Mouse (Mus musculus) natural killer cell, adult 2 months (primary cell): ENCODE measurements around the gene Slco4a1.

Experiments
- DNase-seq, 2 experiments: peaks; one replicate each; pipeline ENCODE4 v3.0.0; 2022; ENCODE audit warnings: low spot score in 2 of 2

Gene Slco4a1

DNA sequence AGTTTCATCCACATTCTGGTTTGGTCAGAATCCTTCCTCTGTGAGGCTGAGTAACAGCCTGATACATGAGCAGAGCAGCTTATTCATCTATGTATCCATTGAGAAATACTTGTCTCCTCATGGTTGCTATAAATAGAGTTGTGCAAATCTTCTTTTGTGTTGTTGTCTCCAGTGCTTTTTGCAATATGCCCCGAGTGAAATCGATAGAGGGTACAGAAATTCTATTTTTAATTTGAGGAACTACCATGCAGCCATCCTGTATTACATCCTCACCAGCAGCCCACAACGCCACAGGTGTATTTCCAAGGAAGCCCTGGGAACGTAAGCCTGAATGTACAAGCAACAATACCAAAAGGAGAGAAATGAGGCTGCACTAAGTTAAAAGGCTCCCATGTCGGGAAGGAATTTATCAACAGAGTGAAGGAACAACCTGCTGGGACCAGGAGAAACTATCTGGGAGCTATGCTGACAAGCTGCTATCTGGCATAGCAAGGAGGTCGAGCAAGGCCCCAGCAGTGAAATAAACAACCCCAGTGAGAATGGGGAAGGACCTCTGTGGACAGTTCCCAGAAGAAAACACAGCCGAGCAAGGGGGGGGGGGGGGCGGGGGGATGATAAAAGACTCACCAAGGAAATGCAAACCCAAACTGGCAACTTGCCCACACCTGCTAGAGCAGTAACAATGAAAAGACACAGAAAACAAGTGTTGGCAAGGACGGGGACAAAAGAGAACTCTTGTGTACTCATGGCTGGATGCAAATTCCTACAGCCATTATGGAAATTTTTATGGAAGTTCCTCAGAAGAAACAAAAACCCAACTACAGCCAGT is 10.9 kb upstream of the Slco4a1 start:
- DNase-seq: peak in 1 of 2 experiments; percentile 25

DNA sequence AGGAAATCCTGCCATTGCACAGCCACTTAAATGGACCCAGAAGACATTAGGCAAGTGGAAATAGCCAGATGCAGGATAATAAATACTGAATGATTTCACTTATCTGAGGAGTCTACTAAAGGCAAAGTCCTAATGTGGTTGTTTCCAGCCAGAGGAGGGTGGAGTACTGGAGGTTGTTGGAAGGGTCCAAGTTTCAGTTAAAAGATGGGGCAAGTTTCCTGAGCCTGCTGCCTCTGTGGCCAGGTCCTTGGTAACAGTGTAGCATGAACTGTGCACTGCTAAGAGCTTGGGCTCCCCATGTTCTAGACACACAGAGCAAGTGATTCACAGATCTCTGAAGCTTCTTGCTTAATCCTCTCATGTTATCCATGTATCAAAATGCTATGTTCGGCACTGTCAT is 10.1 kb upstream of the Slco4a1 start:
- DNase-seq: no peak

DNA sequence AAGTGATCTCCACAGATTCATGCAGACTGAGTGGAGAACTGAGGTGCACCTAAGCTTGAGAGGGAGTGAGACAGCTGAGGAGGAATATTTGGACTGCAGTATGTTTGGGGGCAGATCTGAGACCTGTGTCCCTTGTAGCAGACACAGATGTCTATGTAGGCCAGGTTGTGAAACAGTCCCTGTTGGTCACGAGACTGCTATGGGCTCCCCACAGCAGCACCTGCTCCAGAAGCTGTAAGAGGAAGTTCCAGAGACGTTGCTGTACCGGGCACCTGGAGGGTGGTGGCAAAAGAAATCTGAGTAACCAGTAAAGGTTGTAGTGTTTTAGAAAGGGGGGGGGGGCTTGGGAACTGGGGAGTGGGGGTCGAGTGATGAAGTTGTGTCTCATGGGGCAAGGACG is 7.0 kb upstream of the Slco4a1 start:
- DNase-seq: peak in 1 of 2 experiments; percentile 56

DNA sequence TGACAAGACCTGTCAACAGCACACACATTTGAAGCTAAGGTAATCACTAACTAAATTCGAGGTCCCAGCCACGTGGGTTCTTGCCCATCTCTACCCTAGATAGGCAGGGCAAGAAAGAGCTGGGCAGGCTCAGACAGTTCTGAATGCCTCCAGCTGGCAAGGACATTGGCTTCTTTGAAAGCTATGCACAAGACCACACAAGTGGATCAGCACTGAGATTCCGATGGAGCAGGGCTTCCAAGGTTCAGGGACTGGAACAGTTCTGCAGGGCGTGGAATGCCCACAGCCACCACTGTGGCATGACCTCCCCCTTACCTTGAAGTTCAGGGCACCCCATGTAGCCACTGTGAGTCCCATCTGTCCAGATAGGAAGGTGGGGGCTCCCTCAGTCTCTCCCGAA is 5.5 kb upstream of the Slco4a1 start:
- DNase-seq: no peak

GRCm38 (mm10) chr2:180456705-180457104 is 660 bp downstream of the Slco4a1 start:
- DNase-seq: no peak

DNA sequence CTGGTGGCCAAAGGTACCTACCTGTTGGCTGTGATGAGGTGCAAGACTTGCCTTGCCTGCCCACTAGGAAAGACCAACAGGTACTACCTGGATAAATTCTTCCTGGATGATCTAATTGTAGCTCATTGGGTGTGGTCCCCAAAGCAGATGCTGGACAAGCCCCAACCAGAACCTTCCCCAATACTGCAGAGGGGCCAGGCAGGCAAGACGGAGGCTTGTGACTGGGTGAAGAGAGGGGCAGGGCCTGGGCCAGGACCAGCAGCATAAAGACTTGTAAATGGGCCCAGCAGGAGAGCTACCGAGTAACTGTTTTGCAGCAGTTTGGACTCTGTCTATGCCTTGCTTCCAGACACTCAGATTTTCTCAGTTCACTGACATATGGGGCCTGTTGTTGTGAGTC is 1.6 kb downstream of the Slco4a1 start:
- no peak for DNase-seq

DNA sequence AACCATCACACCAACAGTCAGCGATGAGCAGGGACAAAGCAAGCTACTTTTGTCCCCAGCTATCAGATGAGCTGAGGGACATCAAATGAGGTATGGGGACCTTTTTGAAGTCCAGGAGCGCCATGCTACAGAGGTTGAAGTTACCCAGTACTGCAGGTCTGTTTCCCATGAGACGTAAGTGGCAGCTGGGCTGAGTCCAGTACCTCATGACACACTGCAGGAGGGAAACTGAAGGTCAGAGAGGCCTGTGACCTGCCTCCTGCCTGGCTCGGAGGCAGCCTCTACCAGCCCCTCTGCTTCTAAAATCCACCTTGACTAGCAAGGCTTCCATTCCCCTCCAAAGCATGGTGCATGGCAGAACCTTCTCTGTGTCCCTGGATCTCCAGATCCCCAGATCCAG is 3.4 kb downstream of the Slco4a1 start:
- no peak for DNase-seq

DNA sequence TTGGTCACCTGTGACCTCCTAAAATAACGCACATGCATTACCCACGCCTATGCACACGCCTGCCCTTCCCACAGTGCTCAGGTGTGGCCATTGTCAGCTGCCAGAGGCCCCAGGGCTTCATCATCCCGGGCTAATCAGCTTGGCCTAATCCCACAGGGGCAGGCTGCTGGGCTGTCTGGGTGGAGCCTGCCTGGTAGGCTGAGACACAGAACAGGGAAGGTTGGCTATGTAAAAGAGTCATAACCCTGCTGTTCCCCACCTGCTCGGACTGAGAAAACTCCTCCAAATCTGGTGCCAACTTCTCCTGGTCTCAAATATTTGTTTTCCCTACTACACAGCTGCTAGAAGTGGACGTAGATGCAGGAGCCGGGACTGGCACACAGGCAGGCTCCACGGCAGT is 4.8 kb downstream of the Slco4a1 start:
- no peak for DNase-seq

- DNase-seq: no peak
Observed at GRCm38 (mm10) chr2:180462593-180462992, 6.5 kb downstream of the Slco4a1 start.

GRCm38 (mm10) chr2:180466505-180466904 is 10.5 kb downstream of the Slco4a1 start:
- DNase-seq: no peak

DNA sequence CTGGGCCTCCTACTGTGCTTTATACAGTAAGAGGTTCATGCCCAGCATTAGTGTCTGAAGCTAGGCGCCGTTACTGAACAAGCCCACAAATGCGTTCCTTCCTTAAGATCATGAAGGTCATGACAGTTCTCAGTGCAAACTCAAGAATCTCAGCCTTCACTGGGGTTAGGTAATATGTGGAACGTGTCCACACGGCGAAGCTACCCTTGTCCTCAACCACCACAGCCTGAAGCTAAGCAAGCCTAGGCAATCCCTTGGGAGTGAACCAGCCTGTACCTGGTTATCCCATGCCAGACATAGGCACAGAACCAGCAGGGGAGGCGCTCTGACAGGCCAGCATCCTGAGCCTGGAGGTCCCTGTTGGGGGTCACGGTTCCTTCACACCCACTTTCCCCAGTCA is 12.8 kb downstream of the Slco4a1 start:
- no peak for DNase-seq

DNA sequence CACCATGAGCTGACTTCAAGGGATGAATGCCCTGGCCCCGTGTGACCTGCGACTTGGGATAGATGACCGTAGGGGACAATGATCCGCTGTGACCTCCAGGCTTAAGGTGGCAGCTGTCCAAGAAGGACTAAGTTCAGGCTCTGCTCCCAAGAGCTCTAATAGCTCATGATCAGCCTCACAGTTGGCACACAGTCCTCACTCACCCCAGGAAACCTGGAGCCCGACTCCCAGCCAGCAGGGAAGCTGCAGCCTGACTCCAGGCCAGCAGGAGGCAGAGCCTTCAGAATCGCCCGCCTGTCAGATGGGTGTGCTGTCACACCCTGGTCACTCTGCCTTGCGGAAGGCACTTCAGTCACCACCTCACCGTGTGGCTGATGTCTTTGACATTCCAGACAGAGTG is 13.7 kb downstream of the Slco4a1 start:
- DNase-seq: no peak

- peak in 1 of 2 experiments; percentile 36 for DNase-seq
Observed at GRCm38 (mm10) chr2:180472306-180473079, 16.4 kb downstream of the Slco4a1 start.

DNA sequence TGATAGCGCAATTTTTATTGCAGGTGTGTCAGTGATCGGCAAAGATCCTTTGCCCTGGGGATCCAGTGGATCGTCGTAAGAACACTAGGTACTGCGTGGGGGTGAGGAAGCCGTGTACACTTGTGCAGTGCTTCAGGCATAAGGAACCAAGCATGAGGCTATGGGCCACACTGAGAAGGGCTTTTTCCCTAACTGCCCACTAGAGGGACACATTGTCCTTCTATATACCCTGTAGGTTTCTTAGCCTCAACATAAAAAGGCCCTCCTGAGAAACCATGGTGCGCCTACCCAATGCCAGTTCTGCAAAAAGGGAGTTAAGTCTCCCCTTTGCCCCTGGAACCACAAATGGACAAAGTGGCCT is 17.0 kb downstream of the Slco4a1 start:
- DNase-seq: peak in 1 of 2 experiments; percentile 27

DNA sequence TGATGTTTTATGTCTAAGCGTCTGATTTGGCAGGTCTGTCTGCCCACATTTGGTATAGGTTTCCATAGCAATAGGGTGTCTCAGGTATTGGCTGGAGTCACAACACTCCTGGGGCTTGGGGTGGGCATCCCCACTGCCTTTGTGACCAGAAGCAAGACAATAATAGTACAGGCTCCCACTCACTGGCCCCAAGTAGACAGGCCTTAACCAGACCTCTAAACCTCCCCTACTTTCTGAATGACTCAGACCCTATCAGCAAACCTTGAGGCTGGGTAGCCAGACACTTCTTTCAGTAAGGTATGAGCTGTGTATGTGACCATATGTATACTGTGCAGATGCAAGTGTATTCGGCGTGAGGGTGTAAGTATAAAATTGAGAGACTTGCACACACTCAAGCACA is 18.8 kb downstream of the Slco4a1 start:
- DNase-seq: no peak

DNA sequence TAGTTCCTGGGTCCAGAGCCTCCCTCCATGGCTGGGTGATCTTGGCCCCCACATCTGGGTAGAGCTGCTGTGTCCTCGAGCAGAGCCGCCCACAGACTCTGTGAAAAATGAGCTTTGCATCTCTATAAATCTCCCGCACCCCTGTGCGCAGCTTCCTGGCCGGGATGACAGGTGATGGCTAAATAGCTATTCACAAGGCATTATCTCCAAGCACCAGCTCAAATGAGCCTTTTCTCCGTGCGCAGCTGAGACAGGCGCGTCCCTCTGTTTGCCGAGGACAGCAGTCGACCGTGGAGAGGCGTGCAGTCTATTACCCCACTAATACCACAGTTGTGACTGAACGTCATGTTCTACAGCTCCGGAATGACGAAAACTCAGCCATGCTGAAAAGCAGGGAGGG is 26.2 kb downstream of the Slco4a1 start:
- no peak for DNase-seq

DNA sequence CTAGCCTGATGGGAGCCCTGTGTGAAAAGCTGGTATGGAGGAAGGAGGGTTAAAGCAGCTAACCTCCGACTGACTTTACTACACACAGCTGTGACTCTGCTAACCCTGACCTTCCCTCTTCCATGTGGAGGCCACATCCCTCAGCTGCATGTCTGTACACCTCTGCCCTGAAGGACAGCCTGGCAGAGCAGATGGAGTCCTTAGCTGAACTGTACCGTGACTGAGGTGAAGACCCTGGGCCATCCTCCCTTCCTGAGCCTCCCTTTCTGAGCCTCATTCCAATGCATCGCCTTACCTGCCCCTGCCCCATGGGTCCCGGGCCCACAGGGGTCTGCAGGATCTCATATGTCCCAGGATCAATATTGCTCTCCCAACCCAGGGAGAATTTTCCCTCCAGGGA is 28.8 kb downstream of the Slco4a1 start:
- DNase-seq: no peak

DNA sequence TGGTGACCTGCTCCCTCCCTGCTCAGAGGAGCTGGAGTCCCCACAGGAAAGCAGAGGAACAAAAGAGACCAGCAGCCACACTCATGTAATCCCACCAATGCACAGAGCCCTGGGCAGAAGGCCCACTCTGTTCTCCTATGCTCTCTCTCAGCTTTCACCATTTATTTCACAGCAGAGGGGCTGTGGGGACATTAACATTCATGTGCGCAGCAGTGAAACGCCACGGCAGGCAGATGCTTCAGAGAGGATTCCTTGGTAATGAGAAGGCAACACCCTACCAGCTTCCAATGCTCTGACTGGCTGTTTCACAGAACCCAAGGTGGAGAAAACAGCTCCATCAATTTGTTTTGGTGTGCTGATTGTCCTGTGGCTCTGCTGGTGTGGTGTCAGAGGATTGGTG is 29.3 kb downstream of the Slco4a1 start:
- no peak for DNase-seq

GRCm38 (mm10) chr2:180488210-180488751 is 32.2 kb downstream of the Slco4a1 start:
- no peak for DNase-seq

- DNase-seq: no peak
Observed at GRCm38 (mm10) chr2:180495906-180496305, 39.9 kb downstream of the Slco4a1 start.

- no peak for DNase-seq
Observed at GRCm38 (mm10) chr2:180499741-180500140, 43.7 kb downstream of the Slco4a1 start, which contains the start of gene Ntsr1. TSS of gene Ntsr1 (plus strand) at chr2:180499976.

DNA sequence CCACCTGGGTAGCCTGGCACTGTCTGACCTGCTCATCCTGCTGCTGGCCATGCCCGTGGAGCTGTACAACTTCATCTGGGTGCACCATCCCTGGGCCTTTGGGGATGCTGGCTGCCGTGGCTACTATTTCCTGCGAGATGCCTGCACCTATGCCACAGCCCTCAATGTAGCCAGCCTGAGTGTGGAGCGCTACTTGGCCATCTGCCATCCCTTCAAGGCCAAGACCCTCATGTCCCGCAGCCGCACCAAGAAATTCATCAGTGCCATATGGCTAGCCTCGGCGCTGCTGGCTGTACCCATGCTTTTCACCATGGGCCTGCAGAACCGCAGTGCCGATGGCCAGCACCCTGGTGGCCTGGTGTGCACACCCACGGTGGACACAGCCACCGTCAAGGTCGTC is 44.7 kb downstream of the Slco4a1 start:
- no peak for DNase-seq
